Mouse (Mus musculus) intestine, embryonic 16.5 days (tissue): ENCODE results near the gene Barhl2. TPM values are rescaled to one million over a fixed set of nuclear protein-coding genes. Genes with fewer than 3 reads are reported as not detected.
A peak's percentile ranks its signal among the peaks of the same experiment; 100 is the strongest.

Experiments used
- ATAC-seq: fragments of 200-750 bp; cut with Nextera tagmentation; 2 replicates; pipeline ENCODE4 v1.8.0; 2017; ENCODE audit warnings: moderate TSS enrichment, moderate library complexity
- H3K27ac ChIP-seq: fragments of 300-500 bp; sonication (generic); 2 replicates; pipeline ENCODE4 v1.5.1; 2014; ENCODE audit warnings: mild to moderate bottlenecking, low read length
- H3K27me3 ChIP-seq: fragments of 300-500 bp; sonication (generic); replicated peaks from 2 replicates; pipeline ENCODE4 v1.6.1; 2014; ENCODE audit warnings: low read length, control low read depth, mixed read lengths; ENCODE audit not compliant: control insufficient read depth, insufficient read depth
- H3K36me3 ChIP-seq: fragments of 300-500 bp; sonication (generic); 2 replicates; pipeline ENCODE4 v1.6.1; 2014; ENCODE audit warnings: low read length, control low read depth; ENCODE audit not compliant: control insufficient read depth, insufficient read depth
- H3K4me1 ChIP-seq: fragments of 300-500 bp; sonication (generic); 2 replicates; pipeline ENCODE4 v1.6.1; 2014; ENCODE audit warnings: low read length, control low read depth, mixed read lengths; ENCODE audit not compliant: control insufficient read depth, insufficient read depth
- H3K4me2 ChIP-seq: fragments of 300-500 bp; sonication (generic); 2 replicates; pipeline ENCODE4 v1.6.1; 2014; ENCODE audit warnings: low read depth, low read length, control low read depth
- H3K4me3 ChIP-seq: fragments of 300-500 bp; sonication (generic); 2 replicates; pipeline ENCODE4 v1.5.1; 2014; ENCODE audit warnings: mild to moderate bottlenecking, low read length
- H3K9ac ChIP-seq: fragments of 300-500 bp; sonication (generic); 2 replicates; pipeline ENCODE4 v1.6.1; 2014; ENCODE audit warnings: low read depth, low read length
- H3K9me3 ChIP-seq: fragments of 300-500 bp; sonication (generic); 2 replicates; pipeline ENCODE4 v1.6.1; 2016; ENCODE audit warnings: low read length, control low read depth; ENCODE audit not compliant: control insufficient read depth
- WGBS: fragments of 180-500 bp; shearing (Covaris S2); extraction: QIAGEN DNeasy Blood & Tissue Kit; methylation state at CpG from one replicate; pipeline ENCODE4 v1.1.7; 2014; 5-methylcytosine and 5-hydroxymethylcytosine counted together
- polyA plus RNA-seq: library from polyadenylated mRNA; unstranded; fragments of >200 nt; fragmentation: Nextera tagmentation; extraction: Ambion mirVana; gene quantifications from 2 replicates; pipeline ENCODE4 v1.2.1, GENCODE M21; 2015

Barhl2 gene
- polyA plus RNA-seq, 1 experiment from 2014 or later, result not detected

DNA sequence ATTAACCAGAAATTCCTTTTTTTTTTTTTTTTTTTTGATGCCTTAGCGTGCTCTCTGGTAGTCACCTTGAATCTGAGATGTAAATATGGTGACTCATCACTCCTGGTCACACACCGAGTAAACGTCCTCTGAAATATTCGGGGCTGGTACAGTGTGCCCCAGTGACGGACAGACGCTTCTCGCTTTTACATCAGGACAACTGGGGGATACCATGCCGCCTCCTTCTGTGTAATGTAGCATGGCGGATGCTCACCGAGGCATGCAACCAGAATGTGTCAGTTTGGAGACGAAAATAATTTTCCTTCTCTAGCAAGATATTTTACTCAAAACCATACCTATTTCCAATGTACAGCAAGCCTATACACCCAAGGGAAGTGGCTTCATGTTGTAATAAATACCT lies 37.6 kb downstream of the Barhl2 start:
- WGBS, result 85% methylated on average over 11 of the region's 11 CpGs
- H3K36me3 ChIP-seq, result no peaks in the 10 kb centered on the region
- H3K9me3 ChIP-seq, result no peaks in the 10 kb centered on the region
- H3K4me1 ChIP-seq, result no peaks in the 10 kb centered on the region
- no peak for ATAC-seq
- H3K27me3 ChIP-seq, result no peaks in the 10 kb centered on the region
- H3K4me2 ChIP-seq, result no peak overlapping the region
- H3K27ac ChIP-seq, result no peak overlapping the region
- no peak overlapping the region for H3K4me3 ChIP-seq
- H3K9ac ChIP-seq, result no peak overlapping the region

DNA sequence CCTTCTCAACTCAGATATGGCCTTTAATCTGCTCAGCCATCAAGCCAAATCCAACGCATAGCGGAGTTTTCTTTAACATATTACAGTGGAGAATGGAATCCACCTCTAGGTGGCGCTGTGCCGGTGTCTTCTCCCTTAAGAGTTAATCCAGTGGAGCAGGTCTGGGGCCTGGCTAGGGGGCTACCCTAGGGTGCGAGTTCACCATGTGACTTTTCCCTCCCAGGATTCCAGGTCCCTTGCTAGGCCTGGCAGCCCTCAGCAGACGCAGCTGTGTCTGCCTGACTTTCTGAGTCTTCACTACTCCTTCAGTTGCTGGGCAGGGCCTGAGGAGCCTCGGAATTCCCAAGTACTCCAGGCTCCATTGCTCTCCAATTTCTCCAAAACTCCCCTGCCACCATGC lies 40.8 kb downstream of the Barhl2 start:
- 24% methylated on average over 7 of the region's 7 CpGs for WGBS
- Histone ChIP-seq H3K4me2 (no peak overlapping the region), H3K9ac (no peak overlapping the region), H3K36me3 (no peaks in the 10 kb centered on the region), H3K4me1 (no peaks in the 10 kb centered on the region), H3K27me3 (no peaks in the 10 kb centered on the region), H3K4me3 (no peak overlapping the region), H3K27ac (no peak overlapping the region), H3K9me3 (no peaks in the 10 kb centered on the region)
- ATAC-seq, result peak; percentile 55

- Histone ChIP-seq H3K9me3 (no peaks in the 10 kb centered on the region), H3K4me3 (no peak overlapping the region), H3K36me3 (no peaks in the 10 kb centered on the region), H3K4me2 (no peak overlapping the region), H3K4me1 (no peaks in the 10 kb centered on the region), H3K27ac (no peak overlapping the region), H3K27me3 (no peaks in the 10 kb centered on the region), H3K9ac (no peak overlapping the region)
- peak; percentile 77 for ATAC-seq
- 45% methylated on average over 6 of the region's 6 CpGs for WGBS
These were observed 41.4 kb downstream of the Barhl2 start for GRCm38 (mm10) chr5:106416550-106416949.

- WGBS, result 73% methylated on average over 6 of the region's 6 CpGs
- ATAC-seq, result no peak
- Histone ChIP-seq H3K27ac (no peak overlapping the region), H3K4me1 (no peaks in the 10 kb centered on the region), H3K27me3 (no peaks in the 10 kb centered on the region), H3K9me3 (no peaks in the 10 kb centered on the region), H3K9ac (no peak overlapping the region), H3K4me3 (no peak overlapping the region), H3K4me2 (no peak overlapping the region), H3K36me3 (no peaks in the 10 kb centered on the region)
These were observed 42.2 kb downstream of the Barhl2 start for GRCm38 (mm10) chr5:106415734-106416133.

DNA sequence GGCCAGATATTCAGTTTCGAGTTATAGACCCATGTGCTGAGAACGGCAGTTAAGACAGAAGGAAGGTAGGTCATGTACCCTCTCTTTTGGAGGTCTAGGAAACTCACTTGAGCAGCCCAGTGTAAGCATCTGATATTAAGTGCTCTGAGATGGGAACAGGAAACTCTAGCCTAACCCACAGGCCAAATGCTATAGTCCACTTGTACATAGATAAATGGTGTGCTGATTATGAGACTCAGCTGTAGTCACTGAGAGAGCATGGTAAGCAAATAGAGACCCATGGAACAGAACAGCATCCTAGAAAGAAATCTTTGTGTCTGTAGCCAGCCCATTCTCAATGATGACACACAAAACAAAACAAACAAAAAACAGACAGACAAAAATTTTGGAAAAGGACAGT lies 55.2 kb downstream of the Barhl2 start:
- no peaks in the 10 kb centered on the region for H3K9me3 ChIP-seq
- WGBS, result 88% methylated on average over 2 of the region's 2 CpGs
- H3K27ac ChIP-seq, result no peak overlapping the region
- no peak for ATAC-seq
- no peak overlapping the region for H3K4me3 ChIP-seq
- H3K4me2 ChIP-seq, result no peak overlapping the region
- no peak overlapping the region for H3K9ac ChIP-seq
- no peaks in the 10 kb centered on the region for H3K4me1 ChIP-seq
- no peaks in the 10 kb centered on the region for H3K27me3 ChIP-seq
- H3K36me3 ChIP-seq, result no peaks in the 10 kb centered on the region

Other genes starting within 250 kb of the Barhl2 start
- gene Gm17304, start 150.9 kb upstream of the Barhl2 start, polyA plus RNA-seq, result not detected in 2 replicates
- 35.8 and 36.3 TPM in 2 replicates for gene Zfp644, start 239.1 kb upstream of the Barhl2 start, polyA plus RNA-seq